Mouse (Mus musculus) lung, postnatal 0 days (tissue): ENCODE results near the gene 1700056E22Rik. TPM values are rescaled to one million over a fixed set of nuclear protein-coding genes. Genes with fewer than 3 reads are reported as not detected.

Experiments used
- ATAC-seq: fragments of 200-750 bp; cut with Nextera tagmentation; 2 replicates; pipeline ENCODE4 v1.8.0; 2017; ENCODE audit warnings: moderate library complexity
- DNase-seq: peaks from one replicate; pipeline ENCODE4 v3.0.0-alpha.2; 2016; ENCODE audit warnings: low spot score
- H3K27ac ChIP-seq: fragments of 300-500 bp; sonication (generic); 2 replicates; pipeline ENCODE4 v1.5.1; 2014; ENCODE audit warnings: antibody characterized with exemption, mild to moderate bottlenecking, low read length, mixed read lengths
- H3K27me3 ChIP-seq: fragments of 300-500 bp; sonication (generic); replicated peaks from 2 replicates; pipeline ENCODE4 v1.6.1; 2014; ENCODE audit warnings: low read length, mixed read lengths; ENCODE audit not compliant: insufficient read depth
- H3K36me3 ChIP-seq: fragments of 300-500 bp; sonication (generic); 2 replicates; pipeline ENCODE4 v1.6.1; 2014; ENCODE audit warnings: low read length, mixed read lengths; ENCODE audit not compliant: insufficient read depth
- H3K4me1 ChIP-seq: fragments of 300-500 bp; sonication (generic); 2 replicates; pipeline ENCODE4 v1.6.1; 2014; ENCODE audit warnings: antibody characterized with exemption, low read depth, low read length, mixed read lengths; ENCODE audit not compliant: insufficient read depth
- H3K4me2 ChIP-seq: fragments of 300-500 bp; sonication (generic); replicated peaks from 2 replicates; pipeline ENCODE4 v1.6.1; 2014; ENCODE audit warnings: low read depth, mild to moderate bottlenecking, low read length, moderate library complexity, mixed read lengths
- H3K4me3 ChIP-seq: fragments of 300-500 bp; sonication (generic); 2 replicates; pipeline ENCODE4 v1.5.1; 2014; ENCODE audit warnings: low read depth, low read length
- H3K9ac ChIP-seq: fragments of 300-500 bp; sonication (generic); replicated peaks from 2 replicates; pipeline ENCODE4 v1.6.1; 2014; ENCODE audit warnings: low read depth, mild to moderate bottlenecking
- H3K9me3 ChIP-seq: fragments of 300-500 bp; sonication (generic); 2 replicates; pipeline ENCODE4 v1.6.1; 2016; ENCODE audit warnings: low read length, mixed read lengths
- CTCF ChIP-seq: IDR thresholded peaks from 2 replicates; pipeline ENCODE4 v1.5.1; 2016; ENCODE audit warnings: antibody characterized with exemption, mild to moderate bottlenecking
- EP300 ChIP-seq: IDR thresholded peaks from 2 replicates; pipeline ENCODE4 v1.6.1; 2016; ENCODE audit warnings: antibody characterized with exemption, mild to moderate bottlenecking, control low read depth
- WGBS: fragments of 180-500 bp; shearing (Covaris S2); extraction: QIAGEN DNeasy Blood & Tissue Kit; methylation state at CpG from one replicate; pipeline ENCODE4 v1.1.7; 2014; 5-methylcytosine and 5-hydroxymethylcytosine counted together
- polyA plus RNA-seq: library from polyadenylated mRNA; unstranded; fragments of >200 nt; fragmentation: Nextera tagmentation; extraction: Ambion mirVana; gene quantifications from 2 replicates; pipeline ENCODE4 v1.2.1, GENCODE M21; 2015

Gene 1700056E22Rik
- polyA plus RNA-seq, 1 experiment from 2014 or later = 2.3 TPM

GRCm38 (mm10) chr1:184061901-184062300, 27.8 kb upstream of the 1700056E22Rik start:
- no peaks in the 10 kb centered on the region for H3K9me3 ChIP-seq
- H3K9ac ChIP-seq = no peak overlapping the region
- no peak overlapping the region for H3K4me3 ChIP-seq
- TF ChIP-seq CTCF = no peak
- TF ChIP-seq EP300 = no peak
- ATAC-seq (no peak), DNase-seq (no peak)
- WGBS = 78% methylated on average over 1 of the region's 1 CpGs
- H3K27me3 ChIP-seq = no peaks in the 10 kb centered on the region
- peak overlapping the region; percentile 84 for H3K27ac ChIP-seq
- no peaks in the 10 kb centered on the region for H3K36me3 ChIP-seq
- no peak overlapping the region for H3K4me2 ChIP-seq
- H3K4me1 ChIP-seq = peaks cover 13% of the 10 kb centered on the region; the same call in 1 of the 2 replicates

- peak; percentile 72 for DNase-seq
These were observed 27.0 kb upstream of the 1700056E22Rik start for GRCm38 (mm10) chr1:184060828-184061734.

GRCm38 (mm10) chr1:184060381-184060780, 26.3 kb upstream of the 1700056E22Rik start:
- no peak overlapping the region for H3K4me3 ChIP-seq
- H3K9me3 ChIP-seq = no peaks in the 10 kb centered on the region
- H3K27ac ChIP-seq = peak overlapping the region; percentile 84
- peak; percentile 1; the same call in 1 of the 2 replicates for TF ChIP-seq CTCF
- TF ChIP-seq EP300 = peak; percentile 41
- peaks cover 13% of the 10 kb centered on the region; the same call in 1 of the 2 replicates for H3K4me1 ChIP-seq
- WGBS = 13% methylated on average over 9 of the region's 9 CpGs
- no peaks in the 10 kb centered on the region for H3K27me3 ChIP-seq
- H3K9ac ChIP-seq = no peak overlapping the region
- ATAC-seq (peak; percentile 91), DNase-seq (peak; percentile 96)
- no peaks in the 10 kb centered on the region for H3K36me3 ChIP-seq
- no peak overlapping the region for H3K4me2 ChIP-seq

More at GRCm38 (mm10) chr1:184060828-184061734, 27.0 kb upstream of the 1700056E22Rik start:
- Histone ChIP-seq H3K4me3 (no peak overlapping the region), H3K27ac (peak overlapping the region; percentile 84), H3K9me3 (no peaks in the 10 kb centered on the region), H3K4me2 (no peak overlapping the region), H3K9ac (no peak overlapping the region), H3K36me3 (no peaks in the 10 kb centered on the region), H3K27me3 (no peaks in the 10 kb centered on the region), H3K4me1 (peaks cover 13% of the 10 kb centered on the region; the same call in 1 of the 2 replicates)
- TF ChIP-seq CTCF (no peak), EP300 (peak; percentile 40; the same call in 1 of the 2 replicates)
- 26% methylated on average over 4 of the region's 4 CpGs for WGBS
- peak; percentile 80 for ATAC-seq

GRCm38 (mm10) chr1:184059814-184060213, 25.7 kb upstream of the 1700056E22Rik start:
- no peak for DNase-seq
- Histone ChIP-seq H3K4me2 (no peak overlapping the region), H3K27ac (peak overlapping the region; percentile 76), H3K36me3 (no peaks in the 10 kb centered on the region), H3K4me1 (peaks cover 13% of the 10 kb centered on the region; the same call in 1 of the 2 replicates), H3K4me3 (no peak overlapping the region), H3K9ac (no peak overlapping the region), H3K27me3 (no peaks in the 10 kb centered on the region), H3K9me3 (no peaks in the 10 kb centered on the region)
- TF ChIP-seq EP300 (no peak), CTCF (no peak)
- no peak for ATAC-seq
- WGBS = 60% methylated on average over 3 of the region's 3 CpGs

GRCm38 (mm10) chr1:184058206-184058605, 24.1 kb upstream of the 1700056E22Rik start:
- H3K36me3 ChIP-seq = no peaks in the 10 kb centered on the region
- no peak overlapping the region for H3K9ac ChIP-seq
- DNase-seq (peak; percentile 48), ATAC-seq (no peak)
- no peaks in the 10 kb centered on the region for H3K9me3 ChIP-seq
- peaks cover 13% of the 10 kb centered on the region; the same call in 1 of the 2 replicates for H3K4me1 ChIP-seq
- no peak for TF ChIP-seq EP300
- TF ChIP-seq CTCF = no peak
- 51% methylated on average over 8 of the region's 8 CpGs for WGBS
- H3K4me2 ChIP-seq = no peak overlapping the region
- H3K27ac ChIP-seq = no peak overlapping the region
- H3K4me3 ChIP-seq = no peak overlapping the region
- no peaks in the 10 kb centered on the region for H3K27me3 ChIP-seq

- H3K27me3 ChIP-seq = no peaks in the 10 kb centered on the region
- H3K4me1 ChIP-seq = peaks cover 8% of the 10 kb centered on the region; the same call in 1 of the 2 replicates
- DNase-seq (no peak), ATAC-seq (no peak)
- H3K9me3 ChIP-seq = no peaks in the 10 kb centered on the region
- no peak overlapping the region for H3K4me2 ChIP-seq
- TF ChIP-seq CTCF (no peak), EP300 (no peak)
- WGBS = 72% methylated on average over 2 of the region's 2 CpGs
- no peak overlapping the region for H3K27ac ChIP-seq
- no peak overlapping the region for H3K9ac ChIP-seq
- H3K36me3 ChIP-seq = no peaks in the 10 kb centered on the region
- no peak overlapping the region for H3K4me3 ChIP-seq
These were observed 20.1 kb upstream of the 1700056E22Rik start for GRCm38 (mm10) chr1:184054176-184054575.
